Mouse (Mus musculus) kidney, postnatal 25 days (tissue): ENCODE results near the gene Ubiad1.
A peak's percentile ranks its signal among the peaks of the same experiment; 100 is the strongest.

ENCODE experiments used
- DNase-seq, 2 experiments: peaks; one replicate each; pipeline ENCODE4 v3.0.0; 2021; ENCODE audit warnings: mixed read lengths in 2 of 2

Ubiad1 gene

GRCm38 (mm10) chr4:148444250-148444967 lies at the start of gene Ubiad1:
Gene Ubiad1, minus strand, starts transcription at chr4:148444771.
- DNase-seq = peak; percentile 91 to 94

DNA sequence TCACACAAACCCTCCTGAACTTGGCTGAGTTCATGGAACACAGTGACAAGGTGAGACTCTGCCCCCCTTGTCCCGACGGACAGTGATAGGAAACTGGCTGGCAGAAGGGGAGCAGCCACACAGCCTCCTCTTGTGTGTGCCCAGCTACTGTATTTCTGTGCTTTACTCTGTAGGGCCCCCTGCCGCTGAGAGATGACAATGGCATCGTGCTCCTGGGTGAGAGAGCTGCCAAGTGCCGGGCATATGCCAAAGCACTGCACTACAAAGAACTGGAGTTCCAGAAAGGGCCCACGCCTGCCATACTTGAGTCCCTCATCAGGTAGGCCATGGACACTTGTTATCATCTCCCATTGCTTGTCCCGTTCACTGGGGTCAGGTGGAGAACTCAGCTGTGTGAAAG lies 46.9 kb upstream of the Ubiad1 start:
- peak in 1 of 2 experiments; percentile 31 for DNase-seq

DNA sequence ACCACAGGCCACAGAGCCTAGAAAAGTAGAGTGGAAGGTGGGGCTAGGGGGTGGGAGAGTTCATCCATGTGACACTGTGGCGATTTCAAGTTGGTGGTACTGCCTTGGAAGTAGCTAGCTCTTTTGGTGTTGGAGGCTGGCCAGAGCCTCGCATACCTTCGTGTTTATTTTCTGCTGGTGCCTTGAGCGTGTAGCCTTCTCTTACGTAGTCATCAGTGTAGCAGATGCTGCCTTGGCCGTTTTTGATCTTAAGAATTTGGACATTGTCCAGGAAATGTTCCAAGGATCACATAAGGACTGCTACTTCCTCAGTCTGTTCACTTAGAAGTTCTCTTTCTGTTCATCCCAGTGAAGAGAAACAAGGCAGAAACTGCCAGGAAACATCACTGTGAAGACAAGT lies 45.9 kb upstream of the Ubiad1 start:
- peak; percentile 54 to 73 for DNase-seq

- peak; percentile 70 to 87 for DNase-seq
Observed at GRCm38 (mm10) chr4:148487841-148488240, 43.3 kb upstream of the Ubiad1 start.

DNA sequence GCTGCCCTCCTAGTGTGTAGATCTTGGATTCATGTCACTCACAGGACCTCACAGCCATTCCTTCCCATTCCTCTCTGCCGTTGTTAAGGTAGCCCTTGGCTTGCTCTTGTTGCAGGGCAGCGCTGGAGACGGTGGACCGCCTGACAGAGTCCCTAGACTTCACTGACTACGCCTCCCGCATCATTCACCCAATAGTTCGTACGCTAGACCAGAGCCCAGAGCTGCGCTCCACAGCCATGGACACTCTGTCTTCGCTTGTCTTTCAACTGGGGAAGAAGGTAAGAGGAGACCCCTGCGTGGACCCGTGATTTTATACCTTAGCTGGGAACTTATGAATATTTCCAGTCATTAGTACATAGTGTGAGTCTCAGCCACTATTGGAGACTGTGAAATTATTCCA lies 39.9 kb upstream of the Ubiad1 start:
- DNase-seq = no peak

DNA sequence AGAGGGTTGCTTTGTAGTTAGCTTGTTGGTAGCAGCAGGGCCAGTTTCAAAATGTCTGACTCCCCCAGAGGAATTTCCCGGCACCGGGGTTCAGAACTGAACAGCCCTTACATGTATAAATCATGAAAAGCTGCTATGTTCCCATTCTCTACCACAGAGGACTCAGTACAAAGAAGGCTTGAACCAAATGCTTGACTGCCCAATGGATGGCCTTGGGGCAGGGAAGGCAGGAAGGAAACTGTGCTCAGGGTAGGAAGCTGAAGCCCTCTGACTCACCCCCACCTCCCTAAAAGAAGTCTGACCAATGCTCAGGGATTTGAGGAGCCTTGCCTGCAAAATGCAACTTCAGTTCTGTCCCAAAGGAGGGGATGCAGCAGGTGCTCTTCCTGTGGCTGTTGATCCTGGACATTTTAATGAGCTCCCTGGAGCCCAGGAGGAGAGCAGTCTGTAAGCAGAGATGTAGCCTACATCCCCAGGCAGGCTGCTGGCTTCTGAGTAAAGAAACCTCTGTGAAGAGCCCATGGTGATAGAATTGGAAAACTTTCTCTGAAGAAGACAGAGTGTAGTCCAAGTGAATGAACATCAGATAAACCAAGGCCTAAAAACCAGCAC lies 37.1 kb upstream of the Ubiad1 start:
- no peak for DNase-seq

DNA sequence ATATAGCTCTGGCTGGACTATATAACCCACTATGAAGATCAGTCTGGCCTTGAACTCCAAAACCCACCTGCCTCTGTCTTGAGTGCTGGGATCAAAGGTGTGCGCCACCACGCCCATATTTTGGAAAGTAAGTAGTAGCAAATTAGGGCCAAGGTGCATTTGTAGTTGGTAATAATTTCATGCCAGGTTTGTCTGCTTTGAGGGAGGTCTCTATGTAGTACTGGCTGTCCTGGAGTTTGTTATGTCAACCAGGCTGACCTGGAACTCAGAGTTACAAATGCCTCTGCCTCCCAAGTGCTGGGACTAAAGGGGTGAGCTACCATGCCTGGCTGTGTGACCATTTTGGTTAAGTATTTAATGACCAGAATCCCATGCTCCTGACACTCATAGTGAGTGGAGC lies 35.7 kb upstream of the Ubiad1 start:
- peak in 1 of 2 experiments; percentile 43 for DNase-seq

- peak; percentile 55 to 89 for DNase-seq
Observed at GRCm38 (mm10) chr4:148473496-148473895, 28.9 kb upstream of the Ubiad1 start.

DNA sequence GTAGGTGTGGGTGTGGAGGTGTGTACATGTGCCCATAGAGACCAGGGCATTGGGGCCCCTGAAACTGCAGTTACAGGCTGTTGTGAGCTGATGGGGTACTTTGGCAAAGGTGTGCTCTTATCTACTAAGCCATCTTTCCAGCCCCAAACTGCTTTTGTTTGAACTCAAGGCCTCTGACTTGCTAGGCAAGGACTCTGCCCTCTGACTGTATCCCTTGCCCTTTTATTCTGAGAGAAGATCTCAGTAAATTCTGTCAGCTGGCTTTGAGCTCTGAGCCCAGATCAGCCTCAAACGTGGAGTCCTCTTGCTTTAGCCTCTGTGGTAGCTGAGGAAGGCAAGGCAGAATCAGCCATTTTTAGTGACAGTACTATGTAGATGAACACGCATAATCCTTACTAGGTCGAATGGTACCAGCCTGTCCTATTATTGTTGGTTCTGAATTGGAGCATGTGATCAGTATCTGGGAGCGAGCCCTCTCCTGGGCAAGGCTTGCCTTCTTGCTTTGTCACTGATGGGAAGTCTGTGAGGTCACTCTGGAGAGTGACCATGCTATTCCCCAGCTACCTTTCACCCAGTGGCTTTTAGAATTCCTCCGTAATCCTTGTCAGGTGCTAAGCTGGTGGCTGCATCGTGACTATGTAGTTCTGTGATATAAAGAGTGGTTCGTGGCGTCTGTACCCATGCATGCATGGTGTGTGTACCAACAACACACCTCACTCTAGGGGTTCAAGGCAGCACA lies 28.0 kb upstream of the Ubiad1 start:
- peak; percentile 24 to 62 for DNase-seq

GRCm38 (mm10) chr4:148471363-148471806 lies 26.8 kb upstream of the Ubiad1 start:
- DNase-seq = no peak

- DNase-seq = peak in 1 of 2 experiments; percentile 72
Observed at GRCm38 (mm10) chr4:148469487-148470252, 25.1 kb upstream of the Ubiad1 start.

DNA sequence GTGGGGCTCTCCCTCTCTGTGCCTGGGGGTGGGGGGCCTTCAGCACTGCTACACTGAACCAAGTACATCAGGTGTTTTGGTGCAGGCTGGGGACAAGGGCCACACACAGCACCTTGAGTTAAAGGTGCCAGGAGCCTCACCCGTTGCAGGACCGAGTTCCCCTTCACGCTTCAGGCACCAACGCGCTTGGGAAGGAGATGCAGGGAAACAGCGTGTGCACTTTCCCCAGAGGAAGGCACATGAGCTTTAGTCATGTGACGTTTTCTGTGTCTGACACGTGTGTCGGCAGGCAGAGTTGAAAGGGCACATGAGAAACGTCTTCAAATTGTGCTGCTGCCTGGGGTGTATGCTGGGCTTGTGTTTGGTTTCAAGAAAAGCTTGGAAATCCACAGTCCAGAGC lies 23.8 kb upstream of the Ubiad1 start:
- DNase-seq = peak; percentile 24 to 62

DNA sequence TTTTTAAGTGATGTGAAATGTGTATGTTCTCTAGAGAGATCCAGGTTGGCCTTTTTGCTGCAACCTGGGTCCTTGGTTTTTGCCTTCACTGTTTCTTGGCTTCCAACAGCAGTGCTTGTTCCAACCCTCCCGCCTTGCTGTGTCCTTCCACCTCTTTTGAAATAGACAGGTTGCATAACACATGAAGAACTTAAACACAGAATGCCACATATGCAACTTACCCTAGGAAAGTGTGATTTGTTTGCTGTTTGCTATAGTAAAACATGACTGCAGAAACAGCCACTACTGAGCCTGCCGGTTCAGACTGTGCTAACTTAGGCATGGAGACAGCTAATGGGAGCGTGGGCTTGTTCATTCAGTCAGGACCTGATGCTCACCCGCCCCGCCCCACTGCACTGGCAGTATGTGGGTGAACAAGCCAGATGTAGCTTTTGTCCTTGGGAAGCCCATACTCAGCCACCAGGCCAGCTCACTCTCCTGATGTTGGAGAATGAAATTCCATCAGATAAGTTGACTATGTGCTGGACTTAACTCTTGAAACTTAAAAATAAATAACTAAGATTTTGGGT lies 22.0 kb upstream of the Ubiad1 start:
- no peak for DNase-seq

DNA sequence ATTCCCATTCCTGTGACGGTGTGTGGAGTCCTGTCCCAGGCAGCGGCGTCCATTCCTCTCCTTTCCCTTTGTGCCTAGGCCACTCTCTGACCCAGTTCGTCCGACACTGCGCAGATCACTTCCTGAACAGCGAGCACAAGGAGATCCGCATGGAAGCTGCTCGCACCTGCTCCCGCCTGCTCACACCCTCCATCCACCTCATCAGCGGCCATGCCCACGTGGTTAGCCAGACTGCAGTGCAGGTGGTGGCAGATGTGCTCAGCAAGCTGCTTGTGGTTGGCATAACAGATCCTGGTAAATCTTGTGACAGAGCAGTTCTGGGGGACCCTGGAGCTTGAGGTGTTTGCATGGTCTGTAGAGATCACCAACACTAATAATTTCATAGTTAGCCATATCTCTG lies 20.3 kb upstream of the Ubiad1 start:
- DNase-seq = no peak

- peak in 1 of 2 experiments; percentile 50 for DNase-seq
Observed at GRCm38 (mm10) chr4:148464301-148464700, 19.7 kb upstream of the Ubiad1 start.

DNA sequence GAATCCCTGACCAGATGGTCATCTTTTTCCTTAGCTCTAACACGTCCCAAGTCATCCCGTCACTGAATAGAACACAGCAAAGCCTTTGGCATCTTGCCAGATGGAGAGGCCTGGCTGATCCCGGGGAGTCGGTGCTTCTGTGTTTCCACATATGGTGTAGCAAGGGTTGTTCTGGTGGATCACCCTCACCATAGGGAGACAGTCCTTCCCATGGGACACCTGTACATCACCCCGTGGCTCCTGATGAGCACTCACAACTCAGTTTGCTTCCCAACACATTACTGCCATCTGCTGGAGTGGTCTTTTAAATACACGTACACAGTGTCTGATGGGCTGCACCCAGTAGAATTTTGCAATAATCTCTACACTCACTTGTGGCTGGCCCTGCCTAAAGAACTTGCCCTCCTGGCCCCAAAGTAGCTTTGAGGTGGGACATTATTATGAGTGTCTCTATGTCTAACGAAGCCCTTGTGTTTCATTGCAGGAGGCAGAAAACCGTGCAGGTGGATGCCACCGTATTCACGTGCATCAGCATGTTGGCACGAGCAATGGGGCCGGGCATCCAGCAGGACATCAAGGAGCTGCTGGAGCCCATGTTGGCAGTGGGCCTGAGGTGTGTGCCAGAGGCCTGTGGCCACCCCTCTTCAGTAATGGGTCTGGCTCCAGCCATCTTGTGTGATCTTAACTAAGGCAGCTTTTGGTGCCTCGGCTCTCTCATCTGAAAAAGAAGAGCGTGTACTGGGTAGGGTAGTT lies 18.8 kb upstream of the Ubiad1 start:
- DNase-seq = peak; percentile 48 to 71

GRCm38 (mm10) chr4:148462717-148463116 lies 18.1 kb upstream of the Ubiad1 start:
- peak; percentile 68 to 92 for DNase-seq

- DNase-seq = no peak
Observed at GRCm38 (mm10) chr4:148461772-148462171, 17.2 kb upstream of the Ubiad1 start.

- peak in 1 of 2 experiments; percentile 44 for DNase-seq
Observed at GRCm38 (mm10) chr4:148460656-148461284, 16.2 kb upstream of the Ubiad1 start.

DNA sequence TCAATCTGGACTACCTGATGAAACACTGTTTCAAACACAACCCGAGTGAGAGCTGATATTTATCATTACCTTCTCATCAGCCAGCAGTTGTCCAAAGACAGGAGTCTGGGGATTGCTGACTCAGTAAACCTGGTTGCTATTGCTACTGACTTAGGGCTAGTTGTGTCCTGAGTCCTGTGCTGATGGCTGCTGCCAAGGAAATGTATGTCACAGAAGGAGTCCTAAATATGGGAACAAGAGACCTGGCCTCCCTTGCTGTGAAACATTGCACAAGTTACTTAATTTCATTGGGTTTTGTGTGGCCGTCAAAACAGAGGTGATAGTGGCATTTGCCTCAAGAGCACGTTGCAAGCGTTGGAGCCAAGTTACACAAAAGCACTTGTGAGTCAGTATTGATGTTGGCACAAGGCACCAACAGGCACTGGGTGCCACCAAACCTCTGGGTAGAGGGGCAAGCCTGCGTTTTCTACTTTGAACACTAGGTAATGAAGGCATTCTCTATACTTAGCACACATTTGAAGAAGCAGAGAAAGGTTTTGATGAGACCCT lies 11.0 kb upstream of the Ubiad1 start:
- DNase-seq = no peak

DNA sequence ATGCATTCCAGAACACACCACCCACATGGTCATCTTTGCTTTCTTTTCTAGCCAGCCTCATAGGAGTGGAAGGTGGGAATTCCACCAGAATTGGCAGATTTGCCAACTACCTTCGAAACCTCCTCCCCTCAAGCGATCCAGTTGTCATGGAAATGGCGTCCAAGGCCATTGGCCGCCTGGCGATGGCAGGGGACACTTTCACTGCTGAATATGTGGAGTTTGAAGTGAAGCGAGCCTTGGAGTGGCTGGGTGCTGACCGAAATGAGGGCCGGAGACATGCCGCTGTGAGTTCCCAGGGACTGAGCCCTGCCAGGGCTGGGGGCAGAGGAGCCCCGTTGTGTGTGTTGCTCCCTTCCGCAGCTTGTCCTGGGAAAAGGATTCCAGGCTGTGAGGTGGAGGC lies 9.1 kb upstream of the Ubiad1 start:
- DNase-seq = no peak
